ENCODE assay signal across 10 mouse cellular contexts in genomic region chr8:13641206-13641605, GRCm38 (mm10). TPM values are rescaled to one million over a fixed set of nuclear protein-coding genes. Genes with fewer than 3 reads are reported as not detected.
DNase-seq lines count a peak whose midpoint lies in the region; TF ChIP-seq lines count a peak whose summit lies in the region.
"Had no signal": no experiment of that assay in that cellular context is flagged by ENCODE, and none has a peak within 500 bp of the region (broad histone marks: within the 10 kb centered on the region; RNA-seq: fewer than 3 reads in every experiment).

No protein-coding gene starts in this region.

- no peak for TF ChIP-seq POLR2A in olfactory bulb, adult 2 months (IDR thresholded peaks at IDR 0.05; ENCODE audit: insufficient read depth, low read depth, low read length)

- peak overlapping the region; percentile 92 for H3K27ac ChIP-seq in olfactory bulb, adult 2 months (ENCODE audit: insufficient read depth, low read depth, low read length)
- H3K27ac ChIP-seq: embryonic facial prominence, embryonic 12.5 days had no signal

- 49% methylated on average over 9 of the region's 9 CpGs for WGBS in olfactory bulb, adult 2 months

- no peak for TF ChIP-seq CTCF in olfactory bulb, adult 2 months (IDR thresholded peaks at IDR 0.05; ENCODE audit: insufficient read depth, low read depth, low read length)

- peaks cover 59% of the 10 kb centered on the region for H3K4me1 ChIP-seq in olfactory bulb, adult 2 months (ENCODE audit: control insufficient read depth, insufficient read depth, low read length)

- DNase-seq in adrenal gland, postnatal 36 days, result peak; percentile 51 to 66
- DNase-seq in adrenal gland, adult 18-20 months (ENCODE audit: low spot score in 2 of 2), result no peak
- peak; percentile 11 for DNase-seq in kidney, adult 9 months
- DNase-seq in kidney, adult 8-10 months, result no peak
- peak; percentile 54 for DNase-seq in ovary, adult 18-20 months (ENCODE audit: low spot score)
- DNase-seq in ovary, postnatal 10 days (ENCODE audit: low spot score), result no peak
- no peak for DNase-seq in embryo, embryonic 10 days (ENCODE audit: low spot score)
- DNase-seq: B cell, adult 2 months had no signal

- no peak overlapping the region for H3K4me3 ChIP-seq in olfactory bulb, adult 2 months (ENCODE audit: insufficient read depth, low read depth, low read length)
- H3K4me3 ChIP-seq: embryonic facial prominence, embryonic 12.5 days had no signal

RNA-seq across cellular contexts. Expression of gene Rasa3, which starts 36.2 kb away (rescaled TPM):
- 10 to 100 TPM; 34.5 to 64.0 TPM for total RNA-seq in adrenal gland, postnatal 36 days (2021)
- 10 to 100 TPM; 19.1 to 30.6 TPM for total RNA-seq in adrenal gland, adult 18-20 months (2021)
- polyA plus RNA-seq in olfactory bulb, adult 2 months (2012; ENCODE audit: insufficient read depth, insufficient read length, low replicate concordance, missing spikeins), result not detected in 2 replicates

Comparison
In these comparisons a context has a peak if more than half of its experiments do, and no peak if none do; other contexts are left out.
1. DNase-seq: peak in adrenal gland, postnatal 36 days (2 of 2), kidney, adult 9 months (single experiment) and ovary, adult 18-20 months (single experiment); none in adrenal gland, adult 18-20 months (0 of 2), kidney, adult 8-10 months (0 of 2), ovary, postnatal 10 days (single experiment) and embryo, embryonic 10 days (single experiment).